Mouse (Mus musculus): ENCODE results near the gene Ucp2.

- no peak for TF ChIP-seq POLR2A (IDR thresholded peaks at IDR 0.05; ENCODE audit: low read depth, low read length)
- no peak for TF ChIP-seq CTCF (conservative IDR thresholded peaks at IDR 0.05; ENCODE audit: insufficient read depth, insufficient read length, low read depth, low read length)
These were observed 27.9 kb upstream of the Ucp2 start for GRCm38 (mm10) chr7:100465248-100465647.
